Mouse (Mus musculus) hindbrain, embryonic 12.5 days (tissue): ENCODE data around the gene Plekhm3. TPM values are rescaled to one million over a fixed set of nuclear protein-coding genes. Genes with fewer than 3 reads are reported as not detected.
"Not testable (repeated sequence)": the region's sequence is repeated elsewhere in the genome, so short reads cannot be mapped to it uniquely, and the experiment has no call there.

ENCODE experiments used
- ATAC-seq: fragments of 200-750 bp; cut with Nextera tagmentation; 2 replicates; pipeline ENCODE4 v1.8.0; 2017; ENCODE audit warnings: moderate TSS enrichment; ENCODE audit not compliant: low FRiP score
- H3K27ac ChIP-seq: fragments of 300-500 bp; sonication (generic); 2 replicates; pipeline ENCODE4 v1.5.1; 2016; ENCODE audit warnings: mild to moderate bottlenecking
- H3K27me3 ChIP-seq: fragments of 300-500 bp; sonication (generic); 2 replicates; pipeline ENCODE4 v1.6.1; 2016; ENCODE audit warnings: mild to moderate bottlenecking
- H3K36me3 ChIP-seq: fragments of 300-500 bp; sonication (generic); 2 replicates; pipeline ENCODE4 v1.6.1; 2016; ENCODE audit warnings: mild to moderate bottlenecking
- H3K4me1 ChIP-seq: fragments of 300-500 bp; sonication (generic); 2 replicates; pipeline ENCODE4 v1.6.1; 2016
- H3K4me2 ChIP-seq: fragments of 300-500 bp; sonication (generic); replicated peaks from 2 replicates; pipeline ENCODE4 v1.6.1; 2016; ENCODE audit warnings: mild to moderate bottlenecking
- H3K4me3 ChIP-seq: fragments of 300-500 bp; sonication (generic); 2 replicates; pipeline ENCODE4 v1.5.1; 2016; ENCODE audit warnings: mild to moderate bottlenecking
- H3K9ac ChIP-seq: fragments of 300-500 bp; sonication (generic); 2 replicates; pipeline ENCODE4 v1.6.1; 2016; ENCODE audit warnings: mild to moderate bottlenecking, moderate library complexity
- H3K9me3 ChIP-seq: fragments of 300-500 bp; sonication (generic); replicated peaks from 2 replicates; pipeline ENCODE4 v1.6.1; 2016; ENCODE audit warnings: mild to moderate bottlenecking
- WGBS: fragments of 180-500 bp; shearing (Covaris S2); methylation state at CpG from one replicate; pipeline ENCODE4 v1.1.7; 2016; 5-methylcytosine and 5-hydroxymethylcytosine counted together
- polyA plus RNA-seq: library from polyadenylated mRNA; unstranded; fragments of >200 nt; fragmentation: Nextera tagmentation; extraction: Ambion mirVana; gene quantifications from 2 replicates; pipeline ENCODE4 v1.2.1, GENCODE M21; 2016

The Plekhm3 gene
- 11.8 and 13.4 TPM in 2 replicates for polyA plus RNA-seq

GRCm38 (mm10) chr1:64956479-64956961, at the start of gene Plekhm3:
Gene Plekhm3 (minus strand): TSS chr1:64956824.
- no peaks in the 10 kb centered on the region for H3K9me3 ChIP-seq
- H3K4me1 ChIP-seq = 0 out of 2 replicates have a peak, but pooled peaks cover 3% of the 10 kb centered on the region
- H3K27me3 ChIP-seq = no peaks in the 10 kb centered on the region
- peak within 1 kb of the TSS; percentile 89 for H3K27ac ChIP-seq
- peak within 1 kb of the TSS; percentile 76 for H3K4me3 ChIP-seq
- H3K4me2 ChIP-seq = peak within 1 kb of the TSS; percentile 52
- ATAC-seq = peak; percentile 95
- WGBS = 1% methylated on average over 43 of the region's 43 CpGs
- H3K36me3 ChIP-seq = no peaks in the 10 kb centered on the region
- peak within 1 kb of the TSS; percentile 85 for H3K9ac ChIP-seq

GRCm38 (mm10) chr1:65005575-65005974, 49.0 kb upstream of the Plekhm3 start:
- Histone ChIP-seq H3K36me3 (no peaks in the 10 kb centered on the region), H3K4me2 (no peak overlapping the region), H3K4me3 (no peak overlapping the region), H3K27ac (no peak overlapping the region), H3K9ac (no peak overlapping the region), H3K27me3 (no peaks in the 10 kb centered on the region), H3K4me1 (no peaks in the 10 kb centered on the region), H3K9me3 (no peaks in the 10 kb centered on the region)
- ATAC-seq = no peak
- WGBS = 87% methylated on average over 6 of the region's 6 CpGs

DNA sequence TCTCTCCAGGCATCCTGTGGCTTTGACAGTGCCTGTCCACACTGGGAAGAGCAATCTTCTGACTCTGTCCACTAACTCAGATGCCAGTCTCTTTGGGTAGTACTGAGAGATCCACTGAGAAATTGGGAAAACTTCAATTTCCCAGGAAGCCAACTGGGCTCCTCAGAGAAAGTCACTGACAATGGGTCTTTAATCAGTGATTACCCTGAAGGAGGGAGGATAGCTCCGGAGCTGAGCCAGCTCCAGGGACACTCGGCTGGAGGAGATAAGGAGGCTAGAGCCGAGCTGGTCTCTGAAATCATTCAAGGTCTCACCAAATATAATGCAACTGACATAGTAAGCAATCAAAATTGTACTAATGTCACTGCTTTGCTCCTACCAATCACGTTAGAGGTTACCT, 47.9 kb upstream of the Plekhm3 start:
- H3K36me3 ChIP-seq = no peaks in the 10 kb centered on the region
- no peaks in the 10 kb centered on the region for H3K4me1 ChIP-seq
- H3K4me2 ChIP-seq = no peak overlapping the region
- no peaks in the 10 kb centered on the region for H3K27me3 ChIP-seq
- no peak overlapping the region for H3K9ac ChIP-seq
- H3K27ac ChIP-seq = no peak overlapping the region
- no peak overlapping the region for H3K4me3 ChIP-seq
- ATAC-seq = no peak
- no peaks in the 10 kb centered on the region for H3K9me3 ChIP-seq
- WGBS = 79% methylated on average over 4 of the region's 4 CpGs

- H3K9ac ChIP-seq = no peak overlapping the region
- WGBS = 81% methylated on average over 4 of the region's 4 CpGs
- no peak overlapping the region for H3K27ac ChIP-seq
- H3K4me2 ChIP-seq = no peak overlapping the region
- H3K4me1 ChIP-seq = no peaks in the 10 kb centered on the region
- no peaks in the 10 kb centered on the region for H3K36me3 ChIP-seq
- ATAC-seq = no peak
- no peaks in the 10 kb centered on the region for H3K27me3 ChIP-seq
- H3K4me3 ChIP-seq = no peak overlapping the region
- no peaks in the 10 kb centered on the region for H3K9me3 ChIP-seq
Measured at GRCm38 (mm10) chr1:64993206-64993605, 36.6 kb upstream of the Plekhm3 start.

DNA sequence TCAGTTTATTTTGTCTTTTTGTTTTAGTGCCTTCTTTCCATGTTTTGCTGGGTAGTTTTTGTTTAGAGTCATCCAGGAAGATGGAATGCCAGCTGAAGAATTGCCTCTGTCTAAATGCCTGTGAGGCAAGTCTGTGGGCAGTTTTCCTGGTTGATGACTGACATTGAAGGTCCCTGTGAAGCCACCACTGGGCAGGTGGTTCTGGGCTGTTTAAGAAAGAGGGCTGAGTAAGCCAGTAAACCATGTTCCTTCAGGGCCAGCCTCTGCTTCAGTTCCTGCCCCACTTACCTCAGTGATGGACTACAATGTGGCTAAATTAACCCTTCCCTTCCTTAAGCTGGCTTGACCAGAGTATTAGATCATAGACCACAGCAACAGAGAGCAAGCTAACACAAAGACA, 31.6 kb upstream of the Plekhm3 start:
- no peaks in the 10 kb centered on the region for H3K27me3 ChIP-seq
- H3K36me3 ChIP-seq = no peaks in the 10 kb centered on the region
- ATAC-seq = no peak
- no peaks in the 10 kb centered on the region for H3K4me1 ChIP-seq
- no peak overlapping the region for H3K9ac ChIP-seq
- no peak overlapping the region for H3K4me3 ChIP-seq
- no peak overlapping the region for H3K27ac ChIP-seq
- H3K4me2 ChIP-seq = no peak overlapping the region
- H3K9me3 ChIP-seq = no peaks in the 10 kb centered on the region

- 49% methylated on average over 7 of the region's 7 CpGs for WGBS
- Histone ChIP-seq H3K27ac (no peak overlapping the region), H3K36me3 (no peaks in the 10 kb centered on the region), H3K9me3 (no peaks in the 10 kb centered on the region), H3K4me2 (no peak overlapping the region), H3K9ac (no peak overlapping the region), H3K27me3 (no peaks in the 10 kb centered on the region), H3K4me3 (no peak overlapping the region), H3K4me1 (no peaks in the 10 kb centered on the region)
- ATAC-seq = no peak
Measured at GRCm38 (mm10) chr1:64986120-64986519, 29.5 kb upstream of the Plekhm3 start.

DNA sequence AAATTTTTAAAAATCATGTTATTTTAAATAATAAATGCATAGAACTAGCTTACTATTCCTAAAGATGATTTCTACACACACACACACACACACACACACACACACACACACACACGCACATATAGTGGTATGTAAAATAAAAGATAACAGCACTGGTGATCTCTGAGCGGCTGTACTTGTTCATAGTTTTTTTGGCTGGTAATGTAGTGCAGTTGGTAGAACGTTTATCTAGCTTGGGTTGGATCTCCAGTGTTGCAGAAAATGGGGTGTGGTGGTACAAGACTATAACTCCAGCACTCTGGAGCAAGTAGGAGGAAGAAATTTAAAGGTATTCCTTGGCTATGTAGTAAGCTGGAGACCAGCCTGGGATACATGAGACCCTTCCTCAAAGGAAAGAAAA, 26.6 kb upstream of the Plekhm3 start:
- no peak overlapping the region for H3K4me2 ChIP-seq
- H3K4me3 ChIP-seq = no peak overlapping the region
- no peaks in the 10 kb centered on the region for H3K9me3 ChIP-seq
- H3K27me3 ChIP-seq = no peaks in the 10 kb centered on the region
- H3K9ac ChIP-seq = no peak overlapping the region
- no peaks in the 10 kb centered on the region for H3K36me3 ChIP-seq
- peaks cover 2% of the 10 kb centered on the region for H3K4me1 ChIP-seq
- 81% methylated on average over 3 of the region's 3 CpGs for WGBS
- no peak for ATAC-seq
- no peak overlapping the region for H3K27ac ChIP-seq

DNA sequence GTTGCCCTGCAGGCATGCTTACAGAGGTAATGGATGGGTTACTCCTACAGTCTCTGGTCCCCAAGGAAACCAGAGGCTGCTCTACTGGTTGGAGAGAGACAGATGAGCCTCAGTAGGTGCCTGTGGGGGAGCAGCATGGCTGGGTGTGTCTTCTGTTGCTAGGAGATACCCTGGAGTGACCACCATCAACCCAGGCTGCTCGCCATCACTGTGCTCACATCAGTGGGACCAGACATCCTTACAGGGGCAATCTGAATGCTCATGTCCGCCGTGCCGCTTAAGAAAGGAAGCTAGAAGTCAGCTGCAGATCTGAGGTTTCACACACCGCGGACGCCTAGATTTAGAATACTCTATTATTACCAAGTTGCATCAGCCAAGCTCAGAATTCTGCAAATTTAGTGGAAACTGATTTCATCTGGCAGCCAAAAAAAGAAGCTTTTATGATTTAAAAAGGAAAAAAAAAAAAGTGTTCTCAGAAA, 21.7 kb upstream of the Plekhm3 start:
- peak overlapping the region; percentile 55; the same call in 1 of the 2 replicates for H3K27ac ChIP-seq
- ATAC-seq = peak; percentile 88
- 67% methylated on average over 7 of the region's 7 CpGs for WGBS

DNA sequence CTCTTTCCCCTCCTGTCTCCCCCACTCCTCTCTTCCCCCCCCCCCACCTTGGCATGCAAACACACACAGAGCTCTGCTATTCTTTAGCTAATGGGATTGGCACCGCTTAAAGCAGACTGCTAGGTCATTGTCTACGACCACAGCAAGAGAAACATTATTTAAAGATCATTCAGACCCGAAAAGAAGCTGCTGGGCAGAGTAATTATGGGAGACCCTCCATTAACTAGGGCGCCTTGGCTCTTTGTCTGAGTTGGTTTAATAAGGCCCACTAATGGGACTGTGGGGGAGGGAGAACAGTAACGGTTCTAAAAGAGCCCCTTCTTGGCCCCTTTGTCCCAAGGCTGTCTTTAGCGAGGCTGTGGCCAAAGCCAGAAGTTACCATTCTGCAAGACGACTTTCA, 18.7 kb upstream of the Plekhm3 start:
- no peaks in the 10 kb centered on the region for H3K27me3 ChIP-seq
- no peaks in the 10 kb centered on the region for H3K9me3 ChIP-seq
- H3K4me1 ChIP-seq = peaks cover 13% of the 10 kb centered on the region
- 22% methylated on average over 7 of the region's 7 CpGs for WGBS
- H3K4me3 ChIP-seq = no peak overlapping the region
- no peak overlapping the region for H3K9ac ChIP-seq
- H3K36me3 ChIP-seq = no peaks in the 10 kb centered on the region
- no peak overlapping the region for H3K4me2 ChIP-seq
- H3K27ac ChIP-seq = no peak overlapping the region
- ATAC-seq = peak; percentile 54

More for the DNA sequence above, 21.7 kb upstream of the Plekhm3 start:
- Histone ChIP-seq H3K4me3 (no peak overlapping the region), H3K27me3 (no peaks in the 10 kb centered on the region), H3K9me3 (no peaks in the 10 kb centered on the region), H3K4me2 (no peak overlapping the region), H3K4me1 (peaks cover 13% of the 10 kb centered on the region), H3K36me3 (no peaks in the 10 kb centered on the region), H3K9ac (no peak overlapping the region)

DNA sequence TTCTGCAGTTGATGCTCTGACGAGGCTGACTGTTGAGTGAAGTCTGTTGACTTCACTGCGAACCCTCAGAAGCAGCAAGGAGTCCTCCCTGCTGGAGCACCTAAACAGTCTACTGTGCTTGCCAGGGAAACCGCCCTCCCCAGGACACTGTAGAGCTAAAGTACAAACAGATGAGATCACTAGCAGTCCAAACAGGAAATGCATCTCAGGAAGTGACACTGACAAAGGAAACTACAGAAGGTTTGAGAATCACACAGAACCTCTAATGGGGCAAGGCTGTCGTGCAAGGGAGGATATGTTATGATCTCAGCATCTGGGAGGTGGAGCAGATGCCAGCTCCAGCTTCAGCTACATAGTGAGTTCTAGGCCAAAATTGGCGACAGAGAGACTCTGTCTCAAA, 14.1 kb upstream of the Plekhm3 start:
- no peak for ATAC-seq
- no peak overlapping the region for H3K27ac ChIP-seq
- WGBS = 77% methylated on average over 5 of the region's 5 CpGs

DNA sequence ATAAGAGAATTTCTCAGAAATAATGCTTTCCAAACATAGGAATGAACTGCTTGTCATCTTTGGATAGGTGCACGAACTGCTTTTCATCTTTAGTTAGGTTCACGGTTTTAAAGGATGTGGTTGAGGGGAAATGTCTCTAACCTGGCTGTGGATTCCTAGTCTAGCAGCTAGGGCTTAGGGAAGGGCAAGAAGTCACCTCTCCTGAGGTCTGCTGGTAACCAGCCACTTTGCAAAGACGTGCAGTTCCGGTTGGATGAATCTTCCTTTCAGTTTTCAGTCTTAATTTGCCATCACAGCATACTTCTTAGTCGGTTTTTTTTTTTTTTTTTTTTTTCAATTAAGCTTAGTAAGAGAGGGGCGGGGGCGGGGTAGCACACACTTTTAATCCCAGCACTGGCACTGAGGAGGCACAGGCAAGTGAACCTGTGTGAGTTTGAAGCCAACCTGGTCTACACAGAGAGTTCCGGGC, 431 bp upstream of the Plekhm3 start:
- ATAC-seq = peak; percentile 57; the same call in 1 of the 2 replicates
- no peaks in the 10 kb centered on the region for H3K9me3 ChIP-seq
- peak overlapping the region; percentile 85; the same call in 1 of the 2 replicates for H3K9ac ChIP-seq
- H3K36me3 ChIP-seq = no peaks in the 10 kb centered on the region
- WGBS = 58% methylated on average over 8 of the region's 8 CpGs
- H3K4me2 ChIP-seq = peak overlapping the region; percentile 52
- H3K4me1 ChIP-seq = 0 out of 2 replicates have a peak, but pooled peaks cover 3% of the 10 kb centered on the region
- H3K27ac ChIP-seq = peak overlapping the region; percentile 89
- H3K27me3 ChIP-seq = no peaks in the 10 kb centered on the region
- peak overlapping the region; percentile 76 for H3K4me3 ChIP-seq

More for the DNA sequence above, 14.1 kb upstream of the Plekhm3 start:
- H3K27me3 ChIP-seq = no peaks in the 10 kb centered on the region
- no peak overlapping the region for H3K9ac ChIP-seq
- no peak overlapping the region for H3K4me3 ChIP-seq
- peaks cover 7% of the 10 kb centered on the region; the same call in 1 of the 2 replicates for H3K4me1 ChIP-seq
- H3K4me2 ChIP-seq = no peak overlapping the region
- no peaks in the 10 kb centered on the region for H3K9me3 ChIP-seq
- no peaks in the 10 kb centered on the region for H3K36me3 ChIP-seq

DNA sequence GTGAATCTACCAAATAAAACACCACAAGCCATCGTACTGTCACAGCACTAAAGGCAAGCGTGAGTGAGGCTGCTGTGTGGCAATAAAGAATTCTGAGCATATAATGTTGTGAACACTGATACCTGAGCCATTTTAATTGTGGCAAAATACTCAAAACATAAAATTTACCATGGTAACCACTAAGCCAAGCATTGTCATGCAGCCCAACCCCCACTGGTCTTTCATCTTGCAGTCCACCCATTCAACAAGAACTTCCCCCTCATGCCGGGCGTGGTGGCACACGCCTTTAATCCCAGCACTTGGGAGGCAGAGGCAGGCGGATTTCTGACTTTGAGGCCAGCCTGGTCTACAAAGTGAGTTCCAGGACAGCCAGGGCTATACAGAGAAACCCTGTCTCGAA, 1.8 kb downstream of the Plekhm3 start:
- WGBS = 88% methylated on average over 7 of the region's 7 CpGs
- H3K4me2 ChIP-seq, H3K4me3 ChIP-seq, ATAC-seq, H3K27ac ChIP-seq, H3K36me3 ChIP-seq, H3K9me3 ChIP-seq, H3K9ac ChIP-seq, H3K4me1 ChIP-seq, H3K27me3 ChIP-seq: not testable (repeated sequence)

- Histone ChIP-seq H3K36me3 (no peaks in the 10 kb centered on the region), H3K27ac (no peak overlapping the region), H3K9me3 (no peaks in the 10 kb centered on the region), H3K27me3 (no peaks in the 10 kb centered on the region), H3K4me3 (no peak overlapping the region), H3K9ac (no peak overlapping the region), H3K4me1 (peaks cover 3% of the 10 kb centered on the region; the same call in 1 of the 2 replicates), H3K4me2 (no peak overlapping the region)
- no peak for ATAC-seq
- 97% methylated on average over 3 of the region's 3 CpGs for WGBS
Measured at GRCm38 (mm10) chr1:64950271-64950670, 6.4 kb downstream of the Plekhm3 start.
